ENCODE assay signal across 19 mouse cellular contexts in genomic region chr10:40449571-40449970, GRCm38 (mm10).
A peak's percentile ranks its signal among the peaks of the same experiment; 100 is the strongest.
DNase-seq lines count a peak whose midpoint lies in the region; ATAC-seq and TF ChIP-seq lines count a peak whose summit lies in the region.
"Had no signal": no experiment of that assay in that cellular context is flagged by ENCODE, and none has a peak within 500 bp of the region (broad histone marks: within the 10 kb centered on the region; RNA-seq: fewer than 3 reads in every experiment).

No protein-coding gene starts in this region.

- H3K4me1 ChIP-seq in midbrain, embryonic 14.5 days (ENCODE audit: control insufficient read depth, insufficient read depth, low read length), result peaks cover 19% of the 10 kb centered on the region

- no peaks in the 10 kb centered on the region for H3K36me3 ChIP-seq in midbrain, embryonic 14.5 days (ENCODE audit: control insufficient read depth, insufficient read depth, low read length)
- H3K36me3 ChIP-seq: heart, embryonic 13.5 days; hindbrain, embryonic 15.5 days had no signal

- 94% methylated on average over 6 of the region's 6 CpGs for WGBS in midbrain, embryonic 14.5 days

- no peak overlapping the region for H3K9ac ChIP-seq in midbrain, embryonic 14.5 days (replicated peaks; ENCODE audit: low read length)
- H3K9ac ChIP-seq: forebrain, embryonic 13.5 days; heart, embryonic 13.5 days; hindbrain, embryonic 15.5 days had no signal

- peak overlapping the region; percentile 59; the same call in 1 of the 2 replicates for H3K27ac ChIP-seq in layer of hippocampus, adult 2 months
- no peak overlapping the region for H3K27ac ChIP-seq in midbrain, embryonic 14.5 days (replicated peaks; ENCODE audit: low read depth, low read length)
- H3K27ac ChIP-seq: forebrain, embryonic 13.5 days; heart, embryonic 13.5 days; hindbrain, embryonic 15.5 days had no signal

- no peaks in the 10 kb centered on the region for H3K27me3 ChIP-seq in midbrain, embryonic 14.5 days (ENCODE audit: control insufficient read depth, insufficient read depth, low read length)
- H3K27me3 ChIP-seq: forebrain, embryonic 13.5 days; heart, embryonic 13.5 days; hindbrain, embryonic 15.5 days had no signal

- H3K9me3 ChIP-seq in midbrain, embryonic 14.5 days (ENCODE audit: control insufficient read depth, low read length), result no peaks in the 10 kb centered on the region
- H3K9me3 ChIP-seq: forebrain, embryonic 13.5 days; heart, embryonic 13.5 days; hindbrain, embryonic 15.5 days had no signal

- no peak overlapping the region for H3K4me2 ChIP-seq in midbrain, embryonic 14.5 days (ENCODE audit: low read length)
- H3K4me2 ChIP-seq: forebrain, embryonic 13.5 days; heart, embryonic 13.5 days; hindbrain, embryonic 15.5 days had no signal

- TF ChIP-seq CTCF in layer of hippocampus, adult 2 months (conservative IDR thresholded peaks at IDR 0.05), result no peak

- ATAC-seq in CD4-positive, CD25-positive, alpha-beta regulatory T cell, adult 4 months, result peak; percentile 56
- no peak for ATAC-seq in midbrain, embryonic 14.5 days (ENCODE audit: low FRiP score, low TSS enrichment)
- ATAC-seq: forebrain, embryonic 13.5 days; midbrain, embryonic 16.5 days had no signal

- DNase-seq in layer of hippocampus, adult 2 months (ENCODE audit: low spot score in 2 of 2), result no peak
- DNase-seq in layer of hippocampus, postnatal 10 days (ENCODE audit: low spot score in 2 of 2), result no peak
- DNase-seq in naive thymus-derived CD4-positive, alpha-beta T cell, adult 2 months (ENCODE audit: low read depth), result peak; percentile 53
- DNase-seq in thymus, postnatal 36 days, result peak; percentile 43 to 59
- DNase-seq in midbrain, embryonic 14.5 days, result no peak
- no peak for DNase-seq in right cerebral cortex, postnatal 4 days
- DNase-seq: B cell, adult 2 months; cerebellum, postnatal 10 days; heart, postnatal 36 days; kidney, adult 2 months; kidney, postnatal 14 days; left cerebral cortex, postnatal 4 days; lung, adult 2 months; lung, postnatal 4 days had no signal

- no peak overlapping the region for H3K4me3 ChIP-seq in layer of hippocampus, adult 2 months
- no peak overlapping the region for H3K4me3 ChIP-seq in midbrain, embryonic 14.5 days (replicated peaks; ENCODE audit: low read depth, low read length)
- H3K4me3 ChIP-seq: forebrain, embryonic 13.5 days; heart, embryonic 13.5 days; hindbrain, embryonic 15.5 days had no signal

Comparison
In these comparisons a context has a peak if more than half of its experiments do, and no peak if none do; other contexts are left out.
1. DNase-seq: peak in naive thymus-derived CD4-positive, alpha-beta T cell, adult 2 months (single experiment) and thymus, postnatal 36 days (2 of 2); none in layer of hippocampus, adult 2 months (0 of 2), layer of hippocampus, postnatal 10 days (0 of 2), midbrain, embryonic 14.5 days (single experiment) and right cerebral cortex, postnatal 4 days (single experiment).